Mouse (Mus musculus): Measurements from ENCODE around the gene Isy1.

DNA sequence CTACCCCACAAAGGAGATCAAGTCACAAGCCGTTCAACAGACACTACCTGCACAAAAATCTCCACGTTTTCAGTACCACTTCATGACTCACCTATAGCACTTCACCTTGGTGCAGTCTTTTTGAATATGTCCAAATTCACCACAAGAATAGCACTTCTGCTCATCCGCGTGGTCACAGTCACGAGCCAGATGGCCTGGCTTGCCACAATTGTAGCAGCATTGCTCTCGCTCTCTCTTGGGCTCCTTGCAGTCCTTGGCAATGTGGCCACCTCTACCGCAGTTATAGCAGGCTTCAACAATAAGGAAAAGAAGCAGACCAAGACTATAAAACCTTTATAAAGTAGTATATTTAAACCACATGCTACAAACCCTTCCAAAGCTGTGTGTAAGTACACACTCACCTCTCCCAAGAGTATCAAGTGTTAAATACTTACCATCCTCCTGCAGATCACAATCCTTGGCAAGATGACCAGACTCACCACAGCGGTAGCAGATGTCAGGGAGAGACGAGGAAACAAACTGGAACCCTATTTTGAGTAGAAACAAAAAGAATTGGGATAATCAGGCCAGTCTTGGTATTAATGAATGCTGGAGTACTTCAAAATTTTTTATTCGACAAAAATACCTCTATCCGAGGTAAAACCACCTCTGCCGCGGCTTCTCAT lies 6.6 kb upstream of the Isy1 start:
- TF ChIP-seq CTCF (IDR thresholded peaks at IDR 0.05; ENCODE audit: low read depth, low read length) (no peak), EP300 (IDR thresholded peaks at IDR 0.05; ENCODE audit: insufficient read depth, low read depth, low read length) (no peak)
